Mouse (Mus musculus) intestine, embryonic 15.5 days (tissue): ENCODE results near the gene Thap8. TPM values are rescaled to one million over a fixed set of nuclear protein-coding genes. Genes with fewer than 3 reads are reported as not detected.

Experiments
- polyA plus RNA-seq: library from polyadenylated mRNA; unstranded; fragments of >200 nt; fragmentation: Nextera tagmentation; extraction: Ambion mirVana; gene quantifications from 2 replicates; pipeline ENCODE4 v1.2.1, GENCODE M21; 2015

Gene Thap8
- polyA plus RNA-seq, 1 experiment from 2014 or later = 0.34 TPM

Other genes starting within 250 kb of the Thap8 start
- gene Zfp14, start 228.7 kb upstream of the Thap8 start, polyA plus RNA-seq = 2.7 and 2.9 TPM in 2 replicates
- 3.9 and 4.5 TPM in 2 replicates for gene Zfp82, start 207.2 kb upstream of the Thap8 start, polyA plus RNA-seq
- 1.2 and 1.5 TPM in 2 replicates for gene Gm26920, start 189.7 kb upstream of the Thap8 start, polyA plus RNA-seq
- gene Zfp566, start 189.6 kb upstream of the Thap8 start, polyA plus RNA-seq = 6.0 and 6.1 TPM in 2 replicates
- 71.0 and 82.3 TPM in 2 replicates for gene Zfp260, start 185.3 kb upstream of the Thap8 start, polyA plus RNA-seq
- 6.7 and 8.3 TPM in 2 replicates for gene Zfp382, start 158.2 kb upstream of the Thap8 start, polyA plus RNA-seq
- 12.2 and 13.6 TPM in 2 replicates for gene Zfp146, start 110.3 kb upstream of the Thap8 start, polyA plus RNA-seq
- 30.7 and 34.3 TPM in 2 replicates for gene Cox7a1, start 96.0 kb upstream of the Thap8 start, polyA plus RNA-seq
- gene Capns1, start 81.3 kb upstream of the Thap8 start, polyA plus RNA-seq = 83.7 and 101 TPM in 2 replicates
- 115 and 116 TPM in 2 replicates for gene Polr2i, start 48.1 kb upstream of the Thap8 start, polyA plus RNA-seq
- 136 and 148 TPM in 2 replicates for gene Tbcb, start 47.8 kb upstream of the Thap8 start, polyA plus RNA-seq
- not detected in 2 replicates for gene Ovol3, start 44.4 kb upstream of the Thap8 start, polyA plus RNA-seq
- gene Wdr62, start 325 bp downstream of the Thap8 start, polyA plus RNA-seq = 6.6 and 8.4 TPM in 2 replicates
- gene Clip3, start 11.6 kb downstream of the Thap8 start, polyA plus RNA-seq = 22.6 and 23.4 TPM in 2 replicates
- gene Alkbh6, start 28.6 kb downstream of the Thap8 start, polyA plus RNA-seq = 63.9 and 68.5 TPM in 2 replicates
- gene Syne4, start 34.7 kb downstream of the Thap8 start, polyA plus RNA-seq = 47.7 and 65.3 TPM in 2 replicates
- gene E130208F15Rik, start 41.6 kb downstream of the Thap8 start, polyA plus RNA-seq = 1.8 TPM in 1 of 2 replicates, not detected in the other
- gene Sdhaf1, start 43.8 kb downstream of the Thap8 start, polyA plus RNA-seq = 15.5 and 18.0 TPM in 2 replicates
- gene Lrfn3, start 82.7 kb downstream of the Thap8 start, polyA plus RNA-seq = 2.9 and 3.9 TPM in 2 replicates
- gene Tyrobp, start 133.7 kb downstream of the Thap8 start, polyA plus RNA-seq = 49.8 and 63.7 TPM in 2 replicates
- 2.2 and 2.5 TPM in 2 replicates for gene Hcst, start 139.8 kb downstream of the Thap8 start, polyA plus RNA-seq
- 2.1 and 2.4 TPM in 2 replicates for gene Nfkbid, start 141.6 kb downstream of the Thap8 start, polyA plus RNA-seq
- gene Aplp1, start 165.4 kb downstream of the Thap8 start, polyA plus RNA-seq = 39.0 and 40.8 TPM in 2 replicates
- 2.0 and 3.0 TPM in 2 replicates for gene Kirrel2, start 177.6 kb downstream of the Thap8 start, polyA plus RNA-seq
- 1.3 and 3.3 TPM in 2 replicates for gene Nphs1, start 178.2 kb downstream of the Thap8 start, polyA plus RNA-seq
- gene Prodh2, start 213.5 kb downstream of the Thap8 start, polyA plus RNA-seq = 5.0 and 5.2 TPM in 2 replicates